9 mouse cellular contexts compared by ENCODE assay signal in the genomic region with DNA sequence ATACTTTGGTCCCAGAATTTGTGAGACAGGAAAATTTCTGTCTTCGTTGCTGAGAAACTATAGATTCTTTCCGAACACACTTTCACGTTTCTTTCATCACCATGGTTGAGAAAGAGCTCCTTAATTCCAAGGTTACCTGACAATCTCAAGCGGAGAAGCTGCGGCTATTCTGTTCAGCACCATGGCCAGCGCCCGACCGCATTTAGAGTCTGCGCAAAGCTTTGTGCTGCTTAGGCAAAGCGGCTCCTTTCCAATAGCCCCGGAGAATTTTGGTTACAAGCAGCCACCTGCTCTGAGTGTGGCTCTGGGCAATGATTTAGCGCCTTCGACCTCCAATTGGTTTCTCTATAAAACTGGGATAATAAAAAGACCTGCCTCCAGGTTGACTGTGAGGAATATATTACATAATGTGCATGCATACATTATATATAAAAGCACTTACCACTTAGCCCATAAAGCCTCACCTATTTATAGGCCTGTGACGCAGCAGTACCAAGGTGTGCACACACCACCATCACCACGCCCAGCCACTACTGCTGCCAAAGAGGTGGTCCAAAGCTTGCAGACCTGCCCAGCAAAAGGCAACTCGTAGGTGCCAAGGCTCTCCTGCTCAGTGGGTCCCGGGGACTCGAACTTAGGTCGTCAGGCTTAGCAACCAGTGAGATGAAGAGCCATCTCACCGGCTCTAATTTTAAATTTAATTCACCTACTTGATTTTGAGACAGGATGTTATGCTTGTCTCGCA. TPM values are rescaled to one million over a fixed set of nuclear protein-coding genes. Genes with fewer than 3 reads are reported as not detected.
A peak's percentile ranks its signal among the peaks of the same experiment; 100 is the strongest.
DNase-seq lines count a peak whose midpoint lies in the region; ATAC-seq lines count a peak whose summit lies in the region.
"Had no signal": no experiment of that assay in that cellular context is flagged by ENCODE, and none has a peak within 500 bp of the region (broad histone marks: within the 10 kb centered on the region; RNA-seq: fewer than 3 reads in every experiment).

No protein-coding gene starts in this region.

- peaks cover 37% of the 10 kb centered on the region for H3K27me3 ChIP-seq in hindbrain, embryonic 10.5 days (ENCODE audit: insufficient read depth, poor library complexity, severe bottlenecking)
- peaks cover 2% of the 10 kb centered on the region for H3K27me3 ChIP-seq in hindbrain, embryonic 16.5 days (replicated peaks; ENCODE audit: control insufficient read depth, insufficient read depth, low read length)

- H3K9me3 ChIP-seq in hindbrain, embryonic 10.5 days = no peaks in the 10 kb centered on the region
- no peaks in the 10 kb centered on the region for H3K9me3 ChIP-seq in hindbrain, embryonic 16.5 days (ENCODE audit: control insufficient read depth, low read length)
- H3K9me3 ChIP-seq: hindbrain, embryonic 15.5 days had no signal

- H3K9ac ChIP-seq in hindbrain, embryonic 16.5 days (ENCODE audit: low read depth, low read length) = no peak overlapping the region
- H3K9ac ChIP-seq: hindbrain, embryonic 15.5 days had no signal

- peaks cover 4% of the 10 kb centered on the region; the same call in 1 of the 2 replicates for H3K4me1 ChIP-seq in hindbrain, embryonic 10.5 days (replicated peaks)
- H3K4me1 ChIP-seq in hindbrain, embryonic 16.5 days (ENCODE audit: control insufficient read depth, insufficient read depth, low read depth, low read length) = peaks cover 3% of the 10 kb centered on the region; the same call in 1 of the 2 replicates

- H3K36me3 ChIP-seq in hindbrain, embryonic 10.5 days = no peaks in the 10 kb centered on the region
- H3K36me3 ChIP-seq in hindbrain, embryonic 16.5 days (ENCODE audit: control insufficient read depth, insufficient read depth, low read length) = no peaks in the 10 kb centered on the region
- H3K36me3 ChIP-seq: hindbrain, embryonic 15.5 days had no signal

- no peak overlapping the region for H3K27ac ChIP-seq in hindbrain, embryonic 10.5 days
- no peak overlapping the region for H3K27ac ChIP-seq in hindbrain, embryonic 16.5 days (ENCODE audit: low read depth, low read length)
- H3K27ac ChIP-seq: hindbrain, embryonic 15.5 days had no signal

- ATAC-seq in hindbrain, embryonic 16.5 days = no peak
- ATAC-seq in CD4-positive, CD25-positive, alpha-beta regulatory T cell, adult 4 months = peak; percentile 51

- H3K4me2 ChIP-seq in hindbrain, embryonic 16.5 days (ENCODE audit: low read length) = no peak overlapping the region

- peak; percentile 73 for DNase-seq in hindbrain, embryonic 10.5 days (ENCODE audit: low spot score)
- peak; percentile 80 to 85 for DNase-seq in adrenal gland, postnatal 36 days
- peak; percentile 89 for DNase-seq in kidney, postnatal 10 days
- peak; percentile 82 for DNase-seq in naive thymus-derived CD4-positive, alpha-beta T cell, adult 2 months (ENCODE audit: low read depth)
- no peak for DNase-seq in cerebellum, adult 11-12 months
- DNase-seq in frontal cortex, postnatal 36 days (ENCODE audit: low spot score in 2 of 2) = no peak

- no peak overlapping the region for H3K4me3 ChIP-seq in hindbrain, embryonic 10.5 days
- no peak overlapping the region for H3K4me3 ChIP-seq in hindbrain, embryonic 16.5 days (ENCODE audit: low read length)

- 27% methylated on average over 21 of the region's 21 CpGs for WGBS in hindbrain, embryonic 10.5 days
- WGBS in hindbrain, embryonic 16.5 days = 28% methylated on average over 21 of the region's 21 CpGs

RNA-seq across cellular contexts. Expression of a gene that starts 15.8 kb away (rescaled TPM):
- 5.5 and 7.8 TPM in 2 replicates for polyA plus RNA-seq in hindbrain, embryonic 10.5 days (2016; fragmentation: Nextera tagmentation; extraction: Ambion mirVana)
- polyA plus RNA-seq in hindbrain, embryonic 16.5 days (2015; fragmentation: Nextera tagmentation; extraction: Ambion mirVana) = 15.8 and 16.8 TPM in 2 replicates
- not detected for polyA plus RNA-seq in CD4-positive, CD25-positive, alpha-beta regulatory T cell, adult 4 months (2017; shearing (Covaris generic))
- 10 to 100 TPM in 1 of 2 experiments, 1 to 10 TPM in 1; 7.4 to 14.7 TPM for total RNA-seq in adrenal gland, postnatal 36 days (2021)

RNA-seq across cellular contexts. Expression of a gene that starts 23.1 kb away (rescaled TPM):
- 19.6 and 23.1 TPM in 2 replicates for polyA plus RNA-seq in hindbrain, embryonic 10.5 days (2016; fragmentation: Nextera tagmentation; extraction: Ambion mirVana)
- polyA plus RNA-seq in hindbrain, embryonic 16.5 days (2015; fragmentation: Nextera tagmentation; extraction: Ambion mirVana) = 16.8 and 17.0 TPM in 2 replicates
- 1 to 10 TPM; 2.4 to 5.1 TPM for polyA plus RNA-seq in CD4-positive, CD25-positive, alpha-beta regulatory T cell, adult 4 months (2017; shearing (Covaris generic))
- total RNA-seq in adrenal gland, postnatal 36 days (2021) = 10 to 100 TPM; 13.2 to 16.0 TPM

RNA-seq across cellular contexts. Expression of a gene that starts 25.3 kb away (rescaled TPM):
- polyA plus RNA-seq in hindbrain, embryonic 10.5 days (2016; fragmentation: Nextera tagmentation; extraction: Ambion mirVana) = 1.6 and 3.7 TPM in 2 replicates
- 0.21 and 0.54 TPM in 2 replicates for polyA plus RNA-seq in hindbrain, embryonic 16.5 days (2015; fragmentation: Nextera tagmentation; extraction: Ambion mirVana)
- polyA plus RNA-seq in CD4-positive, CD25-positive, alpha-beta regulatory T cell, adult 4 months (2017; shearing (Covaris generic)) = not detected
- 1 to 10 TPM in 1 of 2 experiments, under 1 TPM in 1; 0.93 to 1.3 TPM for total RNA-seq in adrenal gland, postnatal 36 days (2021)
- polyA plus RNA-seq: hindbrain, embryonic 15.5 days had no signal

RNA-seq across cellular contexts. Expression of a gene that starts 32.2 kb away (rescaled TPM):
- 26.8 and 28.1 TPM in 2 replicates for polyA plus RNA-seq in hindbrain, embryonic 10.5 days (2016; fragmentation: Nextera tagmentation; extraction: Ambion mirVana)
- 14.6 and 14.8 TPM in 2 replicates for polyA plus RNA-seq in hindbrain, embryonic 16.5 days (2015; fragmentation: Nextera tagmentation; extraction: Ambion mirVana)
- polyA plus RNA-seq in CD4-positive, CD25-positive, alpha-beta regulatory T cell, adult 4 months (2017; shearing (Covaris generic)) = 10 to 100 TPM in 1 of 2 experiments, 1 to 10 TPM in 1; 9.2 to 16.8 TPM
- total RNA-seq in adrenal gland, postnatal 36 days (2021) = 10 to 100 TPM; 21.8 to 49.1 TPM

RNA-seq across cellular contexts. Expression of a gene that starts 38.3 kb away (rescaled TPM):
- polyA plus RNA-seq in hindbrain, embryonic 10.5 days (2016; fragmentation: Nextera tagmentation; extraction: Ambion mirVana) = 93.6 and 117 TPM in 2 replicates
- 124 and 131 TPM in 2 replicates for polyA plus RNA-seq in hindbrain, embryonic 16.5 days (2015; fragmentation: Nextera tagmentation; extraction: Ambion mirVana)
- polyA plus RNA-seq in CD4-positive, CD25-positive, alpha-beta regulatory T cell, adult 4 months (2017; shearing (Covaris generic)) = 100 to 1,000 TPM; 179 to 205 TPM
- 10 to 100 TPM; 56.9 to 81.3 TPM for total RNA-seq in adrenal gland, postnatal 36 days (2021)

Comparison
In these comparisons a context has a peak if more than half of its experiments do, and no peak if none do; other contexts are left out.
1. DNase-seq: peak in hindbrain, embryonic 10.5 days (single experiment), adrenal gland, postnatal 36 days (2 of 2), kidney, postnatal 10 days (single experiment) and naive thymus-derived CD4-positive, alpha-beta T cell, adult 2 months (single experiment); none in cerebellum, adult 11-12 months (single experiment) and frontal cortex, postnatal 36 days (0 of 2).